Mouse (Mus musculus): ENCODE data around the gene Dhx30.

Dhx30 gene

DNA sequence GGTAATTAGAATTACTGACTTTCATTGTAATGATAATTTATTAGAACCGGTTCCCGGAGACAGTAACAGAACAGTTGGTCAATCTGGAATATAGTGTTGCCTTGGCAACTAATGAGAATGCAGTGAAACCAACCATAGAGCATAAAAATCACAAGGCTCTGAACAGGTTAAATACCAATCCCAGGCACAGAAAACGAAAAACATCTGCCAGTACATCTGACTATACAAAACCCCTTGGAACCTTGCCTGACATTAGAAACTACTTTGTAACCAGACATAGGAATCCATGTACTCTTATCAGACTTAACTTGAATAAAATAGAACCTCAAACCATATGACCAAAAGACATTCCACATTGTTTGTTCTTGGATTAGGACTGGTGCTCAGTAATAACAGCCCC, 69.8 kb downstream of the Dhx30 start:
- no peak for DNase-seq (ENCODE audit: low read depth, low spot score)

DNA sequence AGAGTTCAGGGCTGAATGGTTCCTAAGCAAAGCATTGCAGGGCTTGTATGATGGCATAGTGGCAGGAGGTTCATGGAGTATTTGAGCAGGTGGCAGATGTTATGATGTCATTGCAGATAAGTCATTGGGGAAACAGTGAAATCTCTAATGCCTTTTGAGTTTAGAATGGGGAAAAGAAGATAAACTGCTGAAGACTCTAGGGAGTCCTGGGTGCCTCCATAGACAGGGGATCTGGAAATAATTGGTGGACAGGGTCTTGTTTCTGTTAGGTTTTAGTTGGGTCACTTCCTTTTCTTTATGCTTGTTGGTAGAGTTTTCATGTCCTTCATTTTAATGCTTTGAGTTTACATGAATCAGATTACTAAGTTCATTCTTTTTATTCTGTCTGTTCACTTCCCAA, 70.4 kb downstream of the Dhx30 start:
- DNase-seq (ENCODE audit: low read depth, low spot score) = no peak

DNA sequence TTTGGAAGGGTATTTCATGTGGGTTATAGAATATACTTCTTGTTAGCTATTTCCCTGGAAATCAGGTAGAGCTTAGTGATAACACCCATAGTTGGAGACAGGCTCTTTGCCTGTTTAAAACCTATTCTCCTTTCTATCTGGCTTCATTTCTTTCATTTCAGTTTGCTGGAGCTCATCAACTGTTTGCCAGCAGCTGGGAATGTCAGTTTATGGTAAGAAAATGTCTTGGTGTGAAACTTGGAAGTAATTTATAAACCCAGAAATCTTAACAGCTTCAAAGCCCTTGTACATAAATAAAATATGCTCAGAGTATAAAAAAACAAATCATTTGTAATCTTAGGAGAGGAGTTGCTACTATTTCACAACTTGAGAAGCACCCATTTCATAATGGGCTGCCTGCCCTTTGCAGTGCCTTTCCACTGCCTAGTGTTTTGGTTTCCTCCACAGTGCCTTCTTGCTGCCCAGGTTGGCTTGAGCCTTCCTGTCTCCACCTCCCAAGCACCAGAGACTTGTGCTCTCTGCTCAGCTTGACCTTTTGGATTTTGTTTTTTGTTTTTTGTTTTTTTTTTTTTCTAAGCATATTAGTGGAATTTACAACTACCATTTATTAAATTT, 71.8 kb downstream of the Dhx30 start:
- DNase-seq (ENCODE audit: low read depth, low spot score) = no peak

DNA sequence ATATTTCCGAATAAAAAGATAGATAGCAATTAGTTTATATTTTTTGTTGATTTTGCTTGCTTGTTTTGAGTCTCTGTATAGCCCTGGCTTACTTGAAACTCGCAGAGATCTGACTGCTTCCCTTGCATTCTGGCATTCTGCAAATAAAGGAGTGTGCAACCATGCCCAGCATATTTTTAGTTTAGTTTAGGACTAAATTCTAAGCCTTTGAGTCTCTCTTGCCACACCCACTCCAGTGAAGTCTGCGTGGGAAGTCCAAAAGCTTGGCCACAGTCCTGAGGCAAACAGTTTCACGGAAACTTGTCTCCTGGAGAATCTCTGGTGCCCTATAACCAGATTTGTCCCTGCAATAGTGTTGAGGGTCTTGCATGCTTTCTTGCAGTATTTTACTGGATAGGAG, 73.3 kb downstream of the Dhx30 start:
- no peak for DNase-seq (ENCODE audit: low read depth, low spot score)

DNA sequence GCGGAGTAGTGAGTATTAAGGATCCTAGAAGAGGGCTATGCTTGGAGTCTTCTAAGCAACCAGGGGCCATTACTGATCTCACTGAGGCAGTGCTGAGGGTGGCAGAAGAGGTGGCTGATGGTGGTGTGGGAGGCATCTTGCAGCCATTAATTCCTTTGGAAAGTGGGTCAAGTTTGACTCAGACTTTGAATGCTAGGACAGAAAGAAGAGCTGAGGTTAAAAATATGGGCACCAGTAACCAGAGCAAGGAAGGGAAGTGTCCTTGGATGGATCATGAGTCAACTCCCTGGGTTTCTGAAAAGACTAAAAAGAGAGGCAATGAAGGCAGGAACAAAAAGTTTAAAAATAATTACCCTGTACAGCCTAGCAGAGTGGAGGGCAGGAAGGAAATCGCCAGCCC, 79.1 kb downstream of the Dhx30 start:
- DNase-seq (ENCODE audit: low read depth, low spot score) = no peak

DNA sequence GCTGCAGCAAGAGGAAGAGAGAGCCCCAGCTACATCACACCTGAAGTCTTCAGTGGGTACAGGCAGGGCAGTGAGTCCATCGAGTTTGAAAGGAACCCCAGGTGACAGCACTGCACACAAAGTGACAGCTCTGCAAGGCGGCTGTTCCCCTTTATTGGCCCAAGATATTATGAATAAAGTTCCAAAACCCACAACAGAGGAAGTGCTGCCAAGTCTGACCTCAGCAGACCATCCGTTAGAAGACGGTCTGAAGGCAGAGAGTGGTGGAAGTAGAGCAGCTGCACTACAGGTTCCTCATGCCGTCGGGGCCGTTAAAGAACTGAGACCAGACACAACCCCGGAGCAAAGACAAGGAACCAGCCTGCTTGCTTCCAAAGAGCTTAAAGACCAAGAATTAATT, 79.7 kb downstream of the Dhx30 start:
- no peak for DNase-seq (ENCODE audit: low read depth, low spot score)

DNA sequence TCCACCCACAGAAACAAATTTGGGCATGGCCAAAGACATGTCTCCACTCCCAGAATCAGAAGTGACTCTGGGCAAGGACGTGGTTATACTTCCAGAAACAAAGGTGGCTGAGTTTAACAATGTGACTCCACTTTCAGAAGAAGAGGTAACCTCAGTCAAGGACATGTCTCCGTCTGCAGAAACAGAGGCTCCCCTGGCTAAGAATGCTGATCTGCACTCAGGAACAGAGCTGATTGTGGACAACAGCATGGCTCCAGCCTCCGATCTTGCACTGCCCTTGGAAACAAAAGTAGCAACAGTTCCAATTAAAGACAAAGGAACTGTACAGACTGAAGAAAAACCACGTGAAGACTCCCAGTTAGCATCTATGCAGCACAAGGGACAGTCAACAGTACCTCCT, 82.5 kb downstream of the Dhx30 start:
- DNase-seq (ENCODE audit: low read depth, low spot score) = no peak

Measured in retina, adult 2 months (tissue).